Mouse (Mus musculus): ENCODE data around the gene Ebf1.
A peak's percentile ranks its signal among the peaks of the same experiment; 100 is the strongest.

The Ebf1 gene

DNA sequence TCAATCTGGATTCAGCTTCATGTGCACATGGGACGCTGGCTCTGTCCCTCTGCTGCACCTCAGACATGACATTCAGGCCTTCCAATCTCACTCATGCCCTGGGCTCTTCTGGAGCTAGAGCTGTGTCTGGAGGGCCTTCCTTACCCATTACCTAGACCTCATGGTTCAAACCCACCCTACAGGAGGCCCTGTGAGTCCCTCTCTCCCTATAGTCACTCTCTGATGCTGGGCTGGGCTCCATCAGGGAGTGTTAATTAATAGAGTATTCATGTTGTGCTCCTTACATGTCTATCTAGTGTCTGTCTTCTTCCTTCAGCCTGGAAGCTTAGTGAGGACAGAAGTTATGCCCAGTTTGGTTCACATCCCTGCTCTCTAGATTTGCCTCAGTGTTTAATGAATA, 88.7 kb downstream of the Ebf1 start:
- DNase-seq: no peak

GRCm38 (mm10) chr11:44706386-44706785, 89.3 kb downstream of the Ebf1 start:
- no peak for DNase-seq

GRCm38 (mm10) chr11:44707381-44708289, 90.5 kb downstream of the Ebf1 start:
- no peak for DNase-seq

DNA sequence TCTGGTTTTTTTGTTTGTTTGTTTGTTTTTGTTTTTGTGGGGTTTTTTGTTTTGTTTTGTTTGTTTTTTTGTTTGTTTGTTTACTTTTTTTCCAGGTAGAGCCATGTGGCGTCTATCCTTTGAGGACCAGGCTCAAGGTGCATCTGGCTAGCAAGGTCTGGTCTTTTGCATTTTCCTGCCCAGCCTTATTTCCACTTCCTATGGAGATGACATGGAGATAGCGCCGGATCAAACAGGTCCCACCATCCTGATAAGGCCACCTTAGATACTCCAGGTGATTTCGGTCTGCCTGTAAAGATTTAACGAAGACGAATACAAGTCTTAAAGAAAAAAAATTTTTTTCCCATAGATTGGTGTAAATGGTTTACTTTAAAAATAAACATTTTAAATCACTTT, 91.2 kb downstream of the Ebf1 start:
- DNase-seq: no peak

GRCm38 (mm10) chr11:44709073-44709618, 92.0 kb downstream of the Ebf1 start:
- DNase-seq: no peak

GRCm38 (mm10) chr11:44709869-44710460, 92.8 kb downstream of the Ebf1 start:
- DNase-seq: no peak

- DNase-seq: no peak
Observed at GRCm38 (mm10) chr11:44710861-44711260, 93.7 kb downstream of the Ebf1 start.

DNA sequence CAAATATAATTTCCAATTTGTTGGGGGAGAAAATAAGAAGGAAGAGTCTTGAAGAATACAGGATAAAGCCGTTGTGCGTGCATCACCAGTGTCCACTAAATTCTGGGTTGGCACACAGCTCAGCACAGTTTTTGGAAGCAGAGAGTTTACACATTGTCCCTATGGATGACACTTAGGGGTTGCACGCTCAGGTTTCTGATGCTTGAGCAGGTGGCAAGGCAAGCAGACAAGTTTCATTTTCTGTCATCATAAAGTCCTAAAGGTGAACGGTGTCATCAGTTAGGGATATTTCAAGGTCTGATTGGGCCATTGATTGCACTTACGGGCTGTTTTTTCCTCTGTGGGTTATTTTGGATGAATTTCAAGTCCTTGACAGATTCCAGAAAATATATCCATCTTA, 97.1 kb downstream of the Ebf1 start:
- DNase-seq: no peak

DNA sequence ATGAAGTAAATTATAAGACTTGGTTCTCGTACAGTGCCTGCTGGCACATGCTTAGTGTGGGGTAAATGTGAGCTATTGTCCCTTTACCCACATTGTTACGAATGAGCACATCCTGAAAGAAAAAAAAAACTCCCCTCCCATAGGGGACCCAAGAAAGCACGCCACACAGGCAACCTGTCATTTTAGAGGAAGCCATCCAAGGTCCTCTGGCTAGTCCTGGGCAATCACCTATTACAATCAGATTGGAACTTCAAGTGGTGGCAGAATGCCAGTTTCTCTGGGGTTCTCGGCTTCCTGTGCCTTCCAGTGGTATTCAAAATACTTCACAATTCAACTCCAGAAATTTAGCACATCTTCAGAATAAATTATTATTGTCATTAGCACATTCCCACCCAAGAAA, 98.7 kb downstream of the Ebf1 start:
- DNase-seq: peak; percentile 24

DNA sequence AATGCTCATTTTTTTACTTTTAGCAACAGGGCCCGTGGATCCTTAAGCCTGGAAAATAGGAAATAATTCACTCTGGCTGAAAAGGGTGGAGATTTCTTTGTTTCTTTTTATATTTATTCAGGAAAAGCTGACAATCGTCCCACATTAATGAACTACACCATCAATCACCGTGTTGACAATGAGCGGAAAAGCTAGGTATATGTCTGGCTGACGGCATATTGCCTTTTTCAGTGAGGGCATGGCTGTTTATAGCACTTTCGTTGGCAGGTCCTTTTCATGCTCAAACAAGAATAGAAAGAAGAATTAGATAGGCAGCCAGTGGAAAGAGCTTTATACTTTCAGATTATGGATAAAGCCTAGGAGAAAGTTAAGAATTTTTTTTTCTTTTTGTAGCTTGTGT, 99.8 kb downstream of the Ebf1 start:
- DNase-seq: peak; percentile 45

- no peak for DNase-seq
Observed at GRCm38 (mm10) chr11:44717636-44718035, 100.5 kb downstream of the Ebf1 start.

DNA sequence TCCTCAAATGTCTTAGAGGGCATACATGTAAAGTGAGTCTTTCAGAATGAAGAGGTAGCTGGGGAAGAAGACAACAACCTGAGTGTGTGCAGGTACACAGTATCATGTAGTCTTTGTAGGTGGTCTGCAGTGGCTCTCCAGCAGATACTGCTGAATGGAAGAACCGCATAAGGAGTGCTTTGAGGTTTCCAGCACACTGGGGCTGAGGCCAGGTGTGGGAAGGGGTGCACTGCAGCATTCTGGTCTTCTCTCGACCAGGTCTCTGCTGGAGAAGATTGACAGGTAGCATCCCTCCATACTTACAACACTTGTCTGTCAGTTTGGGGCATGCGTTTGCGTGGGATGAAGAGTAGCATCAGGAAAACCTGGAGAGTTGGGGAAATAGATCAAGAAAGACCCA, 104.9 kb downstream of the Ebf1 start:
- no peak for DNase-seq

GRCm38 (mm10) chr11:44723950-44724502, 106.9 kb downstream of the Ebf1 start:
- no peak for DNase-seq

DNA sequence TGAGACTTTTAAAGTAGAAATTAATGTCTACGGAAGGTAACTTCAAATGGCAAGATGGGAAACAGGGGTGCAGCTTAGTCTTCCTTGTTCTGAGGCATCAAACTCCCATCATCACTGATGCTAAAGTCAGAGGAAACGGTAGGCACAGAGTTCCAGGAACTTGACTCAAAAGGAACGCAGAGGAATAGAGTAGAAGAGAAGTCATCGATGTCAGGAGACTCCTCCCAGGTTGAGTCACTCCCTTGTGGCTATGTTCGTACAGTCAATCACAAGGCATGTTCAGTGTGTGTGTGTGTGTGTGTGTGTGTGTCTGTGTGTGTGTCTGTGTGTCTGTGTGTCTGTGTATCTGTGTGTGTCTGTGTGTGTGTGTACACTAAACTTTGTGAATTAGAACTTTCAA, 108.6 kb downstream of the Ebf1 start:
- DNase-seq: no peak

GRCm38 (mm10) chr11:44727376-44727775, 110.3 kb downstream of the Ebf1 start:
- DNase-seq: no peak

DNA sequence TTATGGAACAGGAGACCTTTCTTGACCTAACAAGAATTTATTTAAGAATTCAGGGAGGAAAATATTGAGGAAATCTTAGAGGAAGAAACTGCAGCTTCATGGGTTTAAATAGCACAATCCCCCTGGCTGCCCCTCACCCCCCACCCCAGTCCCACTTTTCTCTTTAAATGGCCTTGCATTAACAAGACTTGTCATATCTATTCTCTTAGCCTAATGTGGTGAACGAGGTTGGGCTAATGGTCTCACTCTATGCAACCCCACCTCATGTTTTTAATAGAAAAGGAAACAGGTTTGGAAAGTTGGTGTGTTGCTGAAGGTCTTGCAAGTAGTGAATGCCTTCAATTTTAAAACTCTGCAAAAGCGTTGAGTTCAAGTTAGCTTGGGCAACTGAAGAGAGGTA, 110.7 kb downstream of the Ebf1 start:
- DNase-seq: no peak

- no peak for DNase-seq
Observed at GRCm38 (mm10) chr11:44728271-44728670, 111.2 kb downstream of the Ebf1 start.

DNA sequence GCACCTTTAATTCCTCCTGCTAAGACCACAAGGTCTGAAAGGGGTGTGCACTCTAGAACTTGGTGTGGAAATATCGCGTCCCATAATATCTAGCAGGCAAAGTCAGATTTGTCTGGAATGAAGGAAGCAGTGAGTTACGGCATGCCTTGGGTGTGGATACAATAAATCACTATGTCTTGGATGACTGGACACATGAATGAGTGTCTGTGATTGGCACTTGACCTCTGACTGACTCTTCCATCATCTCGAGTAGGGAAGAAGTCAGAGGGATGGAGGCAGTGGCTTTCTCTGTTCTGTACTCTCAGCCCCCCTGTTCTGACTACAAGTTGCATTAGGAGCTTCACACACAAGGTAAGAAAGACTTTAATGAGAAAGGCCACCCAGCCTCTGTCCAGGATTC, 112.8 kb downstream of the Ebf1 start:
- DNase-seq: no peak

GRCm38 (mm10) chr11:44731763-44732162, 114.6 kb downstream of the Ebf1 start:
- no peak for DNase-seq

DNA sequence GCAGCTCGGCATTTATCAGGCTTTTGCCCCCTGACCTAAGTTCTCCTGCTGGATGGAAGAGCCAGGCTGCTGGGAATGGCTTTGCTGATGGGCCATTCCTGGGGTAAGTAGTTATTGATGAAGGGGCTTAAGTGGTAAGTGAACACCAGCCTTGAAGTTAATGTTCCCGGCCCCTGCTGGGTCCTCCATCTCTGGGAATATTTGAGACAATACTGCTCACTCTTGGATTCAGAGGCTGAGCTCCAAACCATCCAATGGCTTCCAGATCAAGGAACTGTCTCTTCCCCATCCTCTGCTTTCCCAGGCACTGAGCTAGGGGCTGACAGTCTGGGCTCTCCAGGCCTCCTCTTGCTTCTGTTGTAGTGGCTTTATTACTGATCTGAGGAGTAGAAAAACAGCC, 116.2 kb downstream of the Ebf1 start:
- no peak for DNase-seq

DNA sequence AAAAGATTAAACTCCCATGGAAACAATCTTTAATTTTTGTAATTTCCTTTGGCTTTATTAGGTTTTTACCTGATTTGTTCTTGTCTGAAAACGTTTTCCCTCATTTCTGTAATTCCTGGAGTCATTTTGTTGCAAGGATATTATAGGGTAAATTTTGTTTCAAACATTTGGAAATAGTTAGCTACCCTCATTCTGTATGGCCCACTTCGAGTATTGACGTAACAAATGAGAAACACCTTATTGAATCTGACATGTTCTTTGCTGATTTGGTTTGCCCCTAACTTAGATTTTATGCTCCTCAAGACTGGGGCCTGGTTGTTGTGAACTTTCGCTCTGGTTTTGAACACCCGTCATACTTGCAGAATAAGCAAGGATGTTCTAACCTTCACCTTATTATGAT, 120.9 kb downstream of the Ebf1 start:
- no peak for DNase-seq

DNA sequence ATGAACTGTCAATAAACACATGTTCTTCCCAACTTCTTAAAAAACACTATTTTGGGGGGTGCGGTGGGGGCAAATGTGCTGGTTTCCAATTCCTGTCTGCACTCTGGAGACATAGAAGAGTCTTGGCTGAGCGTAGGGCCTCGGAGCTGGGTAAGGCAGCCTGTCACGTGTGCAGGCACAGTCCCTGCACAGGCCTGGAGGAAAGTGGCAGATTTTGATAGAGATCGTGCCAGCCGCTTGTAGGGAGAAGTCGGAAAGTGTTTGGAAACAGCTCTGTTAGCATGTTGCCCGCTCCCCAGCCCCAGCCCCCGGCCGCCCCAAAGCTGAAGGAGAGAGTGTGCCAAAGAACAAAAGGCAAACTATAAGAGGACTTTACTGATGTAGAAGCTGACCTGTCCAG, 121.7 kb downstream of the Ebf1 start:
- no peak for DNase-seq

DNA sequence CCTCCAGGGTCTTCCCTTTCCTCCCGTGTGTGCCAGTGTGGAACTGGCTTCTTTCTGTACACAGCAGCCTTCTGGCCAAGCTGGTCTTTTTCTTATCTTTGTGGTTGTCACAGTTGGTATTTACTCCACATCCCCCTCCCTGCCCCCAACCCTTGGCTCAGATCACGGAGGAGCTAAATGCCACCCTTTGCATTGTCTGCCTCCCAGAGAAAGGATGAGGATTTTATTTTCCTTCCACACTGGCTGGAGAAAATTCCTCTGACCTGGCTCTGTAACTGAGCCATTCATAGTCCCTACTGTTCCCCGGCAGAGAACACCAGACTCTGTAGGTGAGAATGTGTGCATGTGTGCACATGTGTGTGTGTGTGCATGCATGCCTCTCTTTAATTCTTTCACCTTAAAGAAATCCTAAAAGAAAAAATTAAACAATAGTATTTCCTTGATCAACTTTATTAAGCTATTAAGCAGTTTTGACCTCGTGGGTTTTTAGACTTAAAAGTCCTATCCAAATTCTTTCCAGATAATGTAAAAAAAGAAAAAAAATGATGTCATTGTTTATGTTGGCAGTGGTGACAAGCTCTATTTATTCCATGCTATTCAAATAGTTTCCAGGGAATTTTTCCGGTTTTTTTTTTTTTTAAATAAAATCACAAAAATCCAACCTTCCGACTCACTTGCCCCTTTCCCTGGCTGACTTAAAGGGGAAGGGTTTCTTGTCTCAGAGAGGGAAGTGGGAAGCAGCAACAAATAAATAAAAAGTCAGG, 123.3 kb downstream of the Ebf1 start:
- no peak for DNase-seq

All from lung, postnatal 10 days (tissue).